Mouse (Mus musculus) liver, embryonic 15.5 days (tissue): ENCODE data around the gene Gramd1b. TPM values are rescaled to one million over a fixed set of nuclear protein-coding genes. Genes with fewer than 3 reads are reported as not detected.

Experiments
- ATAC-seq: fragments of 200-750 bp; cut with Nextera tagmentation; 2 replicates; pipeline ENCODE4 v1.8.0; 2017; ENCODE audit warnings: moderate number of reproducible peaks, mild to moderate bottlenecking, moderate library complexity; ENCODE audit not compliant: insufficient read depth
- H3K27ac ChIP-seq: fragments of 300-500 bp; sonication (generic); replicated peaks from 2 replicates; pipeline ENCODE4 v1.5.1; 2015; ENCODE audit warnings: mild to moderate bottlenecking, inconsistent platforms
- H3K27me3 ChIP-seq: fragments of 300-500 bp; sonication (generic); 2 replicates; pipeline ENCODE4 v1.6.1; 2015; ENCODE audit warnings: mild to moderate bottlenecking, inconsistent platforms
- H3K36me3 ChIP-seq: fragments of 300-500 bp; sonication (generic); replicated peaks from 2 replicates; pipeline ENCODE4 v1.6.1; 2015; ENCODE audit warnings: moderate library complexity, mild to moderate bottlenecking, inconsistent platforms
- H3K4me1 ChIP-seq: fragments of 300-500 bp; sonication (generic); replicated peaks from 2 replicates; pipeline ENCODE4 v1.6.1; 2015; ENCODE audit warnings: inconsistent platforms
- H3K4me2 ChIP-seq: fragments of 300-500 bp; sonication (generic); 2 replicates; pipeline ENCODE4 v1.6.1; 2015; ENCODE audit warnings: moderate library complexity, mild to moderate bottlenecking, inconsistent platforms
- H3K4me3 ChIP-seq: fragments of 300-500 bp; sonication (generic); replicated peaks from 2 replicates; pipeline ENCODE4 v1.5.1; 2015; ENCODE audit warnings: mild to moderate bottlenecking, inconsistent platforms
- H3K9ac ChIP-seq: fragments of 300-500 bp; sonication (generic); 2 replicates; pipeline ENCODE4 v1.6.1; 2015; ENCODE audit warnings: moderate library complexity, mild to moderate bottlenecking, inconsistent platforms
- H3K9me3 ChIP-seq: fragments of 300-500 bp; sonication (generic); replicated peaks from 2 replicates; pipeline ENCODE4 v1.6.1; 2016; ENCODE audit warnings: inconsistent platforms
- WGBS: fragments of 180-500 bp; shearing (Covaris S2); methylation state at CpG from one replicate; pipeline ENCODE4 v1.1.7; 2015; ENCODE audit warnings: mixed read lengths; ENCODE audit not compliant: insufficient replicate concordance; 5-methylcytosine and 5-hydroxymethylcytosine counted together
- polyA plus RNA-seq: library from polyadenylated mRNA; unstranded; fragments of >200 nt; fragmentation: Nextera tagmentation; extraction: Ambion mirVana; gene quantifications from 2 replicates; pipeline ENCODE4 v1.2.1, GENCODE M21; 2015

The Gramd1b gene
- polyA plus RNA-seq, 1 experiment from 2014 or later = 1.2 TPM

DNA sequence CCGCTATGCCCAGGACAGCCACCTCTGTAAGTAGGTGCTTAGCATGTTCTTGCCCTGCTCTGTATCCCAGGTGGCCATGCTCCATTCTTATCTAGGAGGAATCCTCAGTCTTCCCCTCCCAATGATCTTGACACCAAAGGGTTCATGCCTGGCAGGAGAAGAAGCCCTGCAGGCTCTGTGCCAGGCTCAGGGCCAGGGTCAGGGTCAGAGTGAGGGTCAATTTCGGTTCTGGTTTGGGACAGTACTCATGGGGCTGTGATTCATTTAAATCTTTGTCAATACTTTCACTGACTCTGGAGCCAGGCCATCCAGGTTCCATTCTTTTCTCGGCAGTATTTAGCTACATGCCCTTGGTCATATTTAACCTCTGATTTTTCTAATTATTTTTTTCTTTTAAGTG, 253.5 kb downstream of the Gramd1b start:
- no peak for ATAC-seq
- Histone ChIP-seq H3K9ac (no peak overlapping the region), H3K4me2 (no peak overlapping the region), H3K36me3 (no peaks in the 10 kb centered on the region), H3K4me1 (no peaks in the 10 kb centered on the region), H3K9me3 (no peaks in the 10 kb centered on the region), H3K27ac (no peak overlapping the region), H3K4me3 (no peak overlapping the region), H3K27me3 (no peaks in the 10 kb centered on the region)
- 61% methylated on average over 3 of the region's 3 CpGs for WGBS

DNA sequence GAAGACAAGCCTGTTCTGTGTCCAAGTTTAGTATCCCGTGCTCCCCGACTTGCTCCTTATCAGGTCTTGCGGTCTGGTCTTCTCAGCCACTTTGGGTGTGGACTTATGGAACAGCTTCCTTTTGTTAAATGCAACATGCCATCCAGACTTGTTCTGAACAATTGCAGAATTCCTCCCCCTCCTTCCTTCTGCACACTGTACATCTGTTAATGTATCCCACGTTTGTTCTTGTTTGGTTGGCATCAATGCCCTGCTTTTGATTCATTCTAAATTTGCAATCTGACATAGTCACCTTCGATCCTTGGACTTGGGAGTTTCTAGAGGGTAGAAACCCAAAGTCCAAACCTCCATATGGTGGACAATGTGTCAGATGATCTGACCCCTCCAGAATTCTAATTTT, 255.3 kb downstream of the Gramd1b start:
- H3K27ac ChIP-seq = no peak overlapping the region
- no peaks in the 10 kb centered on the region for H3K27me3 ChIP-seq
- 55% methylated on average over 5 of the region's 5 CpGs for WGBS
- no peaks in the 10 kb centered on the region for H3K36me3 ChIP-seq
- H3K4me3 ChIP-seq = no peak overlapping the region
- H3K9me3 ChIP-seq = no peaks in the 10 kb centered on the region
- no peak for ATAC-seq
- no peak overlapping the region for H3K9ac ChIP-seq
- no peaks in the 10 kb centered on the region for H3K4me1 ChIP-seq
- no peak overlapping the region for H3K4me2 ChIP-seq

GRCm38 (mm10) chr9:40272822-40273221, 258.4 kb downstream of the Gramd1b start:
- Histone ChIP-seq H3K4me3 (no peak overlapping the region), H3K9ac (no peak overlapping the region), H3K36me3 (no peaks in the 10 kb centered on the region), H3K9me3 (no peaks in the 10 kb centered on the region), H3K27ac (no peak overlapping the region), H3K27me3 (peaks cover 23% of the 10 kb centered on the region), H3K4me2 (no peak overlapping the region), H3K4me1 (peaks cover 6% of the 10 kb centered on the region; the same call in 1 of the 2 replicates)
- 75% methylated on average over 7 of the region's 7 CpGs for WGBS
- no peak for ATAC-seq

DNA sequence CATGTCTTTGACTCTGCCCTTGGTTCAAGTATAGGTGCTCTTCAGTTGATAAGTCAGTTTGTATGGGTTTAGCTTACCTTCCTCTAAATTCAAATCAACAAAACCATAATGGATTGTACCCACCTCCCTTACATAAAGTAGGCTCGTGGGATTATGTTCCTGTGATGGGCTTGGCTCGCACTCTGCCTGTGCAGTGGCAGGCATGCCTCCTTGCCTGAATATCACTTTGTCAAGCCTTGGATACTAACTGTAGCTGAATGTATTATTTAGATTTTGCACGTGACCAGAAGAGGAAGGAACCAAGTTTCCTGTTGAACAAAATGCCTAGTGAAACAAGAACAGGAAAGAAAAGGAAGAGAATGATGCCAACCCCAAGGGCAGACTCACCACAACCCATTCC, 260.1 kb downstream of the Gramd1b start:
- Histone ChIP-seq H3K4me1 (peaks cover 6% of the 10 kb centered on the region; the same call in 1 of the 2 replicates), H3K36me3 (no peaks in the 10 kb centered on the region), H3K27ac (no peak overlapping the region), H3K9ac (no peak overlapping the region), H3K4me3 (no peak overlapping the region), H3K9me3 (no peaks in the 10 kb centered on the region), H3K4me2 (no peak overlapping the region), H3K27me3 (peaks cover 23% of the 10 kb centered on the region)
- WGBS = 27% methylated on average over 3 of the region's 3 CpGs
- ATAC-seq = no peak

GRCm38 (mm10) chr9:40269880-40270279, 261.3 kb downstream of the Gramd1b start:
- H3K4me1 ChIP-seq = peaks cover 6% of the 10 kb centered on the region; the same call in 1 of the 2 replicates
- H3K27me3 ChIP-seq = peaks cover 23% of the 10 kb centered on the region
- H3K36me3 ChIP-seq = no peaks in the 10 kb centered on the region
- H3K4me2 ChIP-seq = no peak overlapping the region
- no peak overlapping the region for H3K4me3 ChIP-seq
- WGBS = 22% methylated on average over 8 of the region's 8 CpGs
- no peak overlapping the region for H3K27ac ChIP-seq
- H3K9ac ChIP-seq = no peak overlapping the region
- no peaks in the 10 kb centered on the region for H3K9me3 ChIP-seq
- no peak for ATAC-seq

DNA sequence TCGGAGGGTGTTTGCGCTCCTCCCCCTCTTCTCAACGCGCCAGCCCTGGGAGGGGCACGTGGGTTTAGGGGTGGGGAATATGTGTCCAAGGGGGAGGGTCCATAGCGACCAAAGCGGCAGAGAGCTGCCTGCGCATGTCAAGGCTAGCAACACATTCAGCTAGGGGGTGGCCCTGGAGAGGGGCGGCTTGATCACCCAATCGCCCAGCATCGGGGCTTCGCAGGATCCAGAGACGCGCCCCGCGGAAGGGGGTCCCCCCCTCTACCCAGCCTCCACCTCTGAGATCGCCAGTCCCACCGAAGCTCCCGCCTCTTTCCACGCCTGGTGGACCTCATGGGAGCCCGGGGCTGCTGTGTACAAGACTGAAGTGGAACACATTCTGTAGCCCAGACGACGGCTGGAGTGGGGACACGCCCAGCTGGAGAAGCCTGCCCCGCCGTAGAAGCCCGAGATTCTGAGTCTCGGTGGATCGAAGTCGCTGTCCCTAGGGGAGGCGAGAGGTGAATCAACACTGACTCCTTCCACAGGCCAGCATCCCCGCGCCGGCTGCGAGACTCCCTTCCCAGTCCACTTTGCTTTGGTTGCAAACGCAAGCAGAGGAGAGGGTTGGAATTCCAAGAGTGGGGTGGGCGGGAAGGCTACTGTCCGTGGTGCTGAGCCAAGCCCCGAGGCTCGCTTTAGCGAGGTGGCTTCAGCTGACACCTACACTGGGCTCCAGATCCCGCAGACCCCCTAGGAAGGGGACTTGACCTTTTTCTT, 261.9 kb downstream of the Gramd1b start, which contains the start of gene Scn3b:
Gene Scn3b, plus strand, starts transcription at position 115 of the 759 bp plus-strand sequence.
- H3K36me3 ChIP-seq = no peaks in the 10 kb centered on the region
- peaks cover 23% of the 10 kb centered on the region for H3K27me3 ChIP-seq
- 2% methylated on average over 42 of the region's 42 CpGs for WGBS
- H3K9me3 ChIP-seq = no peaks in the 10 kb centered on the region
- peaks cover 6% of the 10 kb centered on the region; the same call in 1 of the 2 replicates for H3K4me1 ChIP-seq
- no peak within 1 kb of the TSS for H3K9ac ChIP-seq
- H3K4me2 ChIP-seq = peak within 1 kb of the TSS; percentile 53
- peak within 1 kb of the TSS; percentile 27 for H3K4me3 ChIP-seq
- no peak within 1 kb of the TSS for H3K27ac ChIP-seq
- no peak for ATAC-seq

- 5% methylated on average over 4 of the region's 4 CpGs for WGBS
- Histone ChIP-seq H3K9ac (no peak overlapping the region), H3K36me3 (no peaks in the 10 kb centered on the region), H3K4me1 (peaks cover 6% of the 10 kb centered on the region; the same call in 1 of the 2 replicates), H3K27ac (no peak overlapping the region), H3K9me3 (no peaks in the 10 kb centered on the region), H3K4me2 (peak overlapping the region; percentile 53), H3K4me3 (peak overlapping the region; percentile 27; the same call in 1 of the 2 replicates), H3K27me3 (peaks cover 23% of the 10 kb centered on the region)
- ATAC-seq = no peak
These were observed 262.5 kb downstream of the Gramd1b start for GRCm38 (mm10) chr9:40268748-40269102.

DNA sequence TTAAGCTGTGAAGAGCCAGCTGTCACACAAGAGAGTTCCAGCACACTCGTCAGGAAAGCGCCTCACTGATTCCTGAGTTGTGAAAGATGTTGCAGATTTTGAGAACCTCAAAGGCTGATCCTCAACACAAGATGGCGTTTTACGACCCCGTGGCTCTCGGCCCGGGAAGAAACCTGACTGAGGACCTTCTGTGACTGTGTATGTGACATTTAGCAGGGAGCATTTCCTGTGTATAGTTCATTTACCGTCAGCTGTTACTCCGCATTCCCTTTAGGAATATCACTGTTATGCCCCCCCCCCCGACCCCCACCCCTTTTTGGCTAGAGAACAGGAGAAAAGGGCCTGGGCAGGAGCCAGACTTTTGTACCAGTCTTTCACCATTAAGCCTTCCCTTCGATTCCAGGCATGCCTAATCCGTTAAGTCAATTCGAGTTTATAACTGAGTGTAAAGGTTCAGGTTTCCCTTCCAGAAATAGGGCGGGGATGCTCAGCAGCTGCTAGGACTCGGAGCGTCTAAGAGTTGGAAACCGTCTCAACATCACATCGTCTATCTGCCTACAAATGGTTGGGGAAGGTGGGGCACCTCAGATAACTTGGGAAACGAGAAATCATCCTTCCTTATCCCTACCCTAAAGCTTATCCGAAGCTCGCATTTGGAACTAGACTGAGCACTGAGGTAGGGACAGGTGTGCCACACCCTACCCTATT, 263.0 kb downstream of the Gramd1b start:
- peaks cover 23% of the 10 kb centered on the region for H3K27me3 ChIP-seq
- no peak overlapping the region for H3K4me3 ChIP-seq
- ATAC-seq = no peak
- H3K9ac ChIP-seq = no peak overlapping the region
- H3K36me3 ChIP-seq = no peaks in the 10 kb centered on the region
- no peak overlapping the region for H3K27ac ChIP-seq
- no peaks in the 10 kb centered on the region for H3K9me3 ChIP-seq
- H3K4me2 ChIP-seq = no peak overlapping the region
- peaks cover 6% of the 10 kb centered on the region; the same call in 1 of the 2 replicates for H3K4me1 ChIP-seq
- 13% methylated on average over 21 of the region's 21 CpGs for WGBS

DNA sequence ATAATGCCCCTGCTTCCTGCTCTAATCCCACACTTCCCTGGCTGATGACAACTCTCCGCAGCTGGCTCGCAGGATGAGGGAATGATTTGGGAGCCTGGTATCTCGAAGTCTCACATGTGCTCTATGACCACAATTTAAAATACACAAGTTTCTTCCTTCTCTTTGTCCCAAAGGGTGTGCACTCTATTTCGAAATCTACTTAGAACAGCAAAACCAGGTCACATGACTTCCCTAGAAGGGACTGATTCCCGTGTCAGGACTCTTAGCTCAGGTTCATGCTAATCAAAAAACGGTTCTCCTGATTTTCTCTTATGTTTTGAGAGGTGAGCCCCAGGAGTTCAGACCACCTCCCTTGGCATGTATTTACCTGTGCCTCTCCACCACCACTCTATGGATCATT, 267.3 kb downstream of the Gramd1b start:
- no peak overlapping the region for H3K27ac ChIP-seq
- H3K4me1 ChIP-seq = peaks cover under 1% of the 10 kb centered on the region; the same call in 1 of the 2 replicates
- no peaks in the 10 kb centered on the region for H3K36me3 ChIP-seq
- H3K4me2 ChIP-seq = no peak overlapping the region
- no peak overlapping the region for H3K4me3 ChIP-seq
- WGBS = 22% methylated on average over 6 of the region's 6 CpGs
- H3K9me3 ChIP-seq = no peaks in the 10 kb centered on the region
- no peak for ATAC-seq
- no peak overlapping the region for H3K9ac ChIP-seq
- peaks cover 10% of the 10 kb centered on the region; the same call in 1 of the 2 replicates for H3K27me3 ChIP-seq

- H3K9ac ChIP-seq = no peak overlapping the region
- H3K4me2 ChIP-seq = no peak overlapping the region
- no peaks in the 10 kb centered on the region for H3K4me1 ChIP-seq
- H3K4me3 ChIP-seq = no peak overlapping the region
- no peaks in the 10 kb centered on the region for H3K36me3 ChIP-seq
- no peak for ATAC-seq
- WGBS = 26% methylated on average over 3 of the region's 3 CpGs
- H3K9me3 ChIP-seq = no peaks in the 10 kb centered on the region
- H3K27me3 ChIP-seq = no peaks in the 10 kb centered on the region
- H3K27ac ChIP-seq = no peak overlapping the region
These were observed 278.7 kb downstream of the Gramd1b start for GRCm38 (mm10) chr9:40252459-40252858.

DNA sequence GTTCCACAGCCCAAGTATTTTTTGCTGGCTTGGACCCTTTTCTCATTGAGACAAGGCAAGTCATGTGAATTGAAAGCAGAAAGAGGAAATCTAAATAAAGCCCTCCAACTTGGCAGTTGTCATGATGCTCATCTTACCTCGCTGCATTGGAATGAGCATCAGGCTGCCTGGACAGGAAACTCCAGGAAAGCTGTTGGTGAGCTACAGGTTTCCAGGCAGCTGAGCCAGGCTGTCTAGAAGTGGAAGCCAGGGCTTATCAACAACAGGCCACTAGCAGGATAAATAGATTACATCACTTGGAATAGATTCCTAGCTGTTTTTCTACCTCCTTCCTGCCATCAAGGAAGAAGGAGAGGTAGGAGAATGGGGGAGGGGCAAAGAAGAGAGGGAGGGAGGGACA, 282.1 kb downstream of the Gramd1b start:
- Histone ChIP-seq H3K27ac (no peak overlapping the region), H3K27me3 (no peaks in the 10 kb centered on the region), H3K4me1 (no peaks in the 10 kb centered on the region), H3K9ac (no peak overlapping the region), H3K36me3 (no peaks in the 10 kb centered on the region), H3K4me3 (no peak overlapping the region), H3K4me2 (no peak overlapping the region), H3K9me3 (no peaks in the 10 kb centered on the region)
- WGBS = 22% methylated on average over 1 of the region's 1 CpGs
- no peak for ATAC-seq
